Mouse (Mus musculus): Measurements from ENCODE around the gene Mitf. TPM values are rescaled to one million over a fixed set of nuclear protein-coding genes. Genes with fewer than 3 reads are reported as not detected.

Gene Mitf
- polyA plus RNA-seq, 1 experiment from 2014 or later: 1.4 TPM

DNA sequence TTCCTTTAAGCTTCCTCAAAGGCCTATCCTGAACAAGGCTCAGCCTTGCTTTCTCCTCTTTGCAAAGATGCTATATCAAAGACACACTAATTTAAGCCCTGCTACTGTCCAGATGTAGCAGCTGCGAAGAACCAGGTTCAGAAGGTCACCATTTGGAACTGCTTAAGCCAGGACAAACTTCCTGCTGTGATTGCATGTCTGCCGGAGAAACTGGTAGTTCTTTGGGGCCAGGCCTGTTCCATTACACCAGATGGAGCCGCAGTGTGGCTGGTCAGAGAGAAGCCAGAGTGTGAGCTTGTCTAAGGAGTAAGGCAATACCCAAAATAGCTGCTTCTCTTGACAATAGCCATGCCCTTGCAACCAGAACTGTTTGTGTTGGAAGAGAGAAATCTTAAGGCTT is 75.1 kb downstream of the Mitf start:
- ATAC-seq (ENCODE audit: insufficient read depth, low FRiP score, low TSS enrichment): no peak
- no peaks in the 10 kb centered on the region for H3K36me3 ChIP-seq (ENCODE audit: control insufficient read depth, insufficient read depth, low read length)
- no peak overlapping the region for H3K27ac ChIP-seq (ENCODE audit: low read depth, low read length)
- peak; percentile 40 for DNase-seq (ENCODE audit: low spot score)
- H3K4me2 ChIP-seq (ENCODE audit: low read depth): no peak overlapping the region
- no peak overlapping the region for H3K4me3 ChIP-seq (ENCODE audit: low read depth, low read length)
- no peak overlapping the region for H3K9ac ChIP-seq (ENCODE audit: low read length)
- no peaks in the 10 kb centered on the region for H3K27me3 ChIP-seq (ENCODE audit: control insufficient read depth, insufficient read depth, low read length)
- no peaks in the 10 kb centered on the region for H3K9me3 ChIP-seq (ENCODE audit: control insufficient read depth, low read length)
- WGBS: 15% methylated on average over 3 of the region's 3 CpGs
- H3K4me1 ChIP-seq (ENCODE audit: control insufficient read depth, insufficient read depth, low read length): peaks cover 4% of the 10 kb centered on the region; the same call in 1 of the 2 replicates

DNA sequence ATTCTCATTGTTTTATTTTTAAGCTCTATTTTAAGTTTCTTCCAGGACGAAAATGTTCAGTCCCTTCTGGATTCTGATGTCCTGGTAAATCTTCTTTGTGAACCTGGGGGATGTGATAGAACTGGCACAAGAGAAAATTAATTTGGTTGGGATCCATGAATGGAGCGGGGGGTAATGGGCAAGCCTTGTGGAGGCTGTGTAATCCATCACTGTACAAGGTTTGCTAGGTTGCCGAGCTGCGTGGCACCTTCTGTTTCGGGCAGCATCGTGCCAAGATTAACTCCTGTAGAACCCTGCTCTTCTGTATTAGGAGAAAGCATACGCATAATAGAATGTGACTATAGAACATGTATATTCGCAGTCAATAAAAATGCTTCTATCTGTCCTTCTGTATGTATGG is 76.1 kb downstream of the Mitf start:
- no peaks in the 10 kb centered on the region for H3K9me3 ChIP-seq (ENCODE audit: control insufficient read depth, low read length)
- no peak overlapping the region for H3K4me2 ChIP-seq (ENCODE audit: low read depth)
- no peak overlapping the region for H3K4me3 ChIP-seq (ENCODE audit: low read depth, low read length)
- DNase-seq (ENCODE audit: low spot score) (no peak), ATAC-seq (ENCODE audit: insufficient read depth, low FRiP score, low TSS enrichment) (no peak)
- H3K4me1 ChIP-seq (ENCODE audit: control insufficient read depth, insufficient read depth, low read length): peaks cover 4% of the 10 kb centered on the region; the same call in 1 of the 2 replicates
- 68% methylated on average over 8 of the region's 8 CpGs for WGBS
- no peaks in the 10 kb centered on the region for H3K36me3 ChIP-seq (ENCODE audit: control insufficient read depth, insufficient read depth, low read length)
- no peak overlapping the region for H3K27ac ChIP-seq (ENCODE audit: low read depth, low read length)
- H3K27me3 ChIP-seq (ENCODE audit: control insufficient read depth, insufficient read depth, low read length): no peaks in the 10 kb centered on the region
- no peak overlapping the region for H3K9ac ChIP-seq (ENCODE audit: low read length)

DNA sequence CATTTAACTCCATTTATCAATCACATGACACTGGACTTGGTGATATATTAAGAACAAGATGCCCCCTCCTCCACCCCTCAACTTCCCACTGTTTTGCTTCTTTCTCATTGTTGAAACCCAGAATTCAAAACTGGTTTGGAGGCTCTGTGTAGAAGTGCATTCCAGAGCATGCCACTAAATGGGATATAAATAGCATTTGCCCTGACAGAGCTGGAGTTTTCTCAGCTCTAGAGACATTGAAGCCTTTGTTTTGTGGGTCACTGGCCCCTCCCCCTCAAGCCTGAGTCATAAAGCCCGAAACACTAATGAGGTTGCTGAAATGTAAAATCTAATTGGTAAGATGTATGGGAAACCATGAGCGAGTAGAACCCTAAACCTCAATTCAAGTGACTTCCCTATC is 76.6 kb downstream of the Mitf start:
- peak; percentile 45; the same call in 1 of the 2 replicates for ATAC-seq (ENCODE audit: insufficient read depth, low FRiP score, low TSS enrichment)

DNA sequence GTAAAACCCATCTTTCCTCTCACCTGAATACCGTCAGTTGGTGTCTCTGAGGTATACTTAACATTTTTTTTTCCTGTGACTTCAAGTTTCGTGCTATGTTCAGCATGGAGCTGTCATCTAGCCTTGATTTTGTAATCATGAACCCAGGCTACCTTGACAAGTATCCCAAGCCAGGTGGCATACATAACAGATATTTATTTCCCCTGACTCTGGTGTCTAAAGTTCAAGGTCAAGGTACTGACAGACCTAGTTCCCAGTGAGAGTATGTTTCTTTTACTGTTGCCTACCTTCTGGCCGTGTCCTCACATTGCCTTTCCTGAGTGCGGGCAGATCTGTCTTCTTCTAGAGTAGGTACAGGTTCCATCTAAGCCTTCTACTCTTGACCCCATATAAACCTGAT is 78.1 kb downstream of the Mitf start:
- no peaks in the 10 kb centered on the region for H3K9me3 ChIP-seq (ENCODE audit: control insufficient read depth, low read length)
- H3K4me3 ChIP-seq (ENCODE audit: low read depth, low read length): no peak overlapping the region
- no peak overlapping the region for H3K4me2 ChIP-seq (ENCODE audit: low read depth)
- WGBS: 81% methylated on average over 4 of the region's 4 CpGs
- H3K36me3 ChIP-seq (ENCODE audit: control insufficient read depth, insufficient read depth, low read length): no peaks in the 10 kb centered on the region
- no peak overlapping the region for H3K27ac ChIP-seq (ENCODE audit: low read depth, low read length)
- H3K27me3 ChIP-seq (ENCODE audit: control insufficient read depth, insufficient read depth, low read length): no peaks in the 10 kb centered on the region
- no peak for DNase-seq (ENCODE audit: low spot score)
- no peak for ATAC-seq (ENCODE audit: insufficient read depth, low FRiP score, low TSS enrichment)
- H3K4me1 ChIP-seq (ENCODE audit: control insufficient read depth, insufficient read depth, low read length): peaks cover 4% of the 10 kb centered on the region; the same call in 1 of the 2 replicates
- H3K9ac ChIP-seq (ENCODE audit: low read length): no peak overlapping the region

More for the DNA sequence above, 76.6 kb downstream of the Mitf start:
- Histone ChIP-seq H3K27me3 (ENCODE audit: control insufficient read depth, insufficient read depth, low read length) (no peaks in the 10 kb centered on the region), H3K9me3 (ENCODE audit: control insufficient read depth, low read length) (no peaks in the 10 kb centered on the region), H3K4me2 (ENCODE audit: low read depth) (no peak overlapping the region), H3K4me1 (ENCODE audit: control insufficient read depth, insufficient read depth, low read length) (peaks cover 4% of the 10 kb centered on the region; the same call in 1 of the 2 replicates), H3K27ac (ENCODE audit: low read depth, low read length) (no peak overlapping the region), H3K9ac (ENCODE audit: low read length) (no peak overlapping the region), H3K36me3 (ENCODE audit: control insufficient read depth, insufficient read depth, low read length) (no peaks in the 10 kb centered on the region), H3K4me3 (ENCODE audit: low read depth, low read length) (no peak overlapping the region)
- 28% methylated on average over 2 of the region's 2 CpGs for WGBS
- DNase-seq (ENCODE audit: low spot score): peak; percentile 29

DNA sequence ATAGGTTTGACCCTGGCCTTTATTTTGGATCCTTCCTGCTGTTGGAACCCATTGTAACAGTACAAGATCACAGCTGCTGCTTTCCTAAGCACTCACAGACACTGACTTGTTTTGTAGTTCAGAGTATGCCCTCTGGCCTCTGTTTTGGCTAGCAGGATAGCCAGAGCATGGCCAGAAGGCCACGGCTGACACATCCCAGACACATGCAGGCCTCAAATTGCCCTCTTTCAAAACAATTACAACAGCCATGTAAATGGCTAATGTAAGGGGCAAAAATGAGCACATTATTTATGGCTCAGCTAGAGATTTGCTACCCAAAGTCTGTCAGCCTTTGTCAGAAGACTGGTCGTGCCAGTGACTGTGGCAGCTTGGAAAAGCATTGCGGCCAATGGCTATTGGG is 78.8 kb downstream of the Mitf start:
- H3K4me1 ChIP-seq (ENCODE audit: control insufficient read depth, insufficient read depth, low read length): peaks cover 4% of the 10 kb centered on the region; the same call in 1 of the 2 replicates
- ATAC-seq (ENCODE audit: insufficient read depth, low FRiP score, low TSS enrichment): no peak
- WGBS: 70% methylated on average over 3 of the region's 3 CpGs
- no peak overlapping the region for H3K4me2 ChIP-seq (ENCODE audit: low read depth)
- no peaks in the 10 kb centered on the region for H3K9me3 ChIP-seq (ENCODE audit: control insufficient read depth, low read length)
- H3K27me3 ChIP-seq (ENCODE audit: control insufficient read depth, insufficient read depth, low read length): no peaks in the 10 kb centered on the region
- no peak for DNase-seq (ENCODE audit: low spot score)
- no peaks in the 10 kb centered on the region for H3K36me3 ChIP-seq (ENCODE audit: control insufficient read depth, insufficient read depth, low read length)
- H3K27ac ChIP-seq (ENCODE audit: low read depth, low read length): no peak overlapping the region
- H3K4me3 ChIP-seq (ENCODE audit: low read depth, low read length): no peak overlapping the region
- H3K9ac ChIP-seq (ENCODE audit: low read length): no peak overlapping the region

DNA sequence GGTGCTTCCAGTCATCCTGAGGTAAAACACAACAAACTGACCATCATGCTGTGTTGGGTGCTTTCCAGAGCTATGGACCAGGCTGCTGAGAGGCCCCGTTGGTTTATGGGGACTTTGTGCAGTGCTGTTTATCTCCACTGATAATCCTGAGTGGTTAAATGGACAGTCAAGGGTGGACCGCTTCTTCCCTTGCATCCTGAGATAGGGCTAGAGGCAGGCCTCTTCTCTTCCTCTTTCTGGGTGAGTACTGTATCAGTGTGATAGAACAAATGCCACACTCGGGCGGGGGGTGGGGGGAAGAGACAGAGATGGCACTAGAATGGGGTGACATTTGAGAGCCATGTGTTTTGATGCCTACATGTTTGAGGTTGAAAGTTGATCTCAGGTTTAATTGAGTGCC is 81.0 kb downstream of the Mitf start:
- no peak overlapping the region for H3K4me3 ChIP-seq (ENCODE audit: low read depth, low read length)
- no peaks in the 10 kb centered on the region for H3K27me3 ChIP-seq (ENCODE audit: control insufficient read depth, insufficient read depth, low read length)
- H3K4me1 ChIP-seq (ENCODE audit: control insufficient read depth, insufficient read depth, low read length): no peaks in the 10 kb centered on the region
- H3K27ac ChIP-seq (ENCODE audit: low read depth, low read length): no peak overlapping the region
- no peaks in the 10 kb centered on the region for H3K9me3 ChIP-seq (ENCODE audit: control insufficient read depth, low read length)
- ATAC-seq (ENCODE audit: insufficient read depth, low FRiP score, low TSS enrichment) (no peak), DNase-seq (ENCODE audit: low spot score) (no peak)
- 94% methylated on average over 4 of the region's 4 CpGs for whole genome bisulfite sequencing
- no peak overlapping the region for H3K9ac ChIP-seq (ENCODE audit: low read length)
- no peak overlapping the region for H3K4me2 ChIP-seq (ENCODE audit: low read depth)
- no peaks in the 10 kb centered on the region for H3K36me3 ChIP-seq (ENCODE audit: control insufficient read depth, insufficient read depth, low read length)

DNA sequence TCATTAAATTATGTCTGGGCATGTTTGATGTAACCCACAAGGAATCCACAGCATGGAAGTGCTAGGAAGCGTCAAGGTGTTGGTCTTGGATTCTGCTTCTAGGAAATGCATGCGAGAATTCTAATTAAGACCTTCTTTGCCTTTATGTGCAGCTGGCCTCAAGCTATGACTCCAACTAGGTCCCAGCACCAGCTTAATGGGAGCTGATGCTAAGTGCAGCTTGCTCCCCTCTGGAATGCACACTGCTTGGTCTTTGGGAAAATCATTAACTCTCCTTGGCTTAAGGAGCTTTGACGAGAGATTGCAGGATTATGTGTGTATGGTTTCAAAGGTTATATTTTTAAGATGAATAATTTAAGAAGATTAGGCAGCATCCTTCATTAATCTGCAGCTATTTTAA is 81.7 kb downstream of the Mitf start:
- no peak overlapping the region for H3K9ac ChIP-seq (ENCODE audit: low read length)
- ATAC-seq (ENCODE audit: insufficient read depth, low FRiP score, low TSS enrichment): no peak

DNA sequence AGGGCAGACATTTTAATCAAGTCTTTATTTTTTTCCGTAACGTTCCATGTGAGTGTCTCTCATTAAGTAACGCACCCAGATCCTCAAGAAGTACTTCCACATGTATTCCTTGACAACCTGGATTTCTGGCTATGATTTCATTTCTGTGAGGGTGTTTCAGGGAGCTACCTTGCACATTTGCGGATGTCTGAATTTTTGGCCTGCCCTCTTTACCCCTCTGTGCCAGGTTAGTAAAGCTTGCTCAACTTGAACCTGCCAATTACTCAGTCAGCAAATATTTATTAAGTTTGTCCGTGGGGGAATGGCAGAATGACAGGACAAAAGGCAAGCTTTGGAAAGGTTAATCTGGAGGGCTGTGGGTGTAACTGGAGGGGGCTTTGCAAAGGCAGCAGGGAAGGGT is 86.7 kb downstream of the Mitf start:
- ATAC-seq (ENCODE audit: insufficient read depth, low FRiP score, low TSS enrichment): no peak
- 84% methylated on average over 5 of the region's 5 CpGs for WGBS
- no peaks in the 10 kb centered on the region for H3K27me3 ChIP-seq (ENCODE audit: control insufficient read depth, insufficient read depth, low read length)

More for the DNA sequence above, 81.7 kb downstream of the Mitf start:
- Histone ChIP-seq H3K36me3 (ENCODE audit: control insufficient read depth, insufficient read depth, low read length) (no peaks in the 10 kb centered on the region), H3K27me3 (ENCODE audit: control insufficient read depth, insufficient read depth, low read length) (no peaks in the 10 kb centered on the region), H3K4me1 (ENCODE audit: control insufficient read depth, insufficient read depth, low read length) (no peaks in the 10 kb centered on the region), H3K9me3 (ENCODE audit: control insufficient read depth, low read length) (no peaks in the 10 kb centered on the region), H3K4me2 (ENCODE audit: low read depth) (no peak overlapping the region), H3K4me3 (ENCODE audit: low read depth, low read length) (no peak overlapping the region), H3K27ac (ENCODE audit: low read depth, low read length) (no peak overlapping the region)
- 79% methylated on average over 3 of the region's 3 CpGs for WGBS
- DNase-seq (ENCODE audit: low spot score): no peak

DNA sequence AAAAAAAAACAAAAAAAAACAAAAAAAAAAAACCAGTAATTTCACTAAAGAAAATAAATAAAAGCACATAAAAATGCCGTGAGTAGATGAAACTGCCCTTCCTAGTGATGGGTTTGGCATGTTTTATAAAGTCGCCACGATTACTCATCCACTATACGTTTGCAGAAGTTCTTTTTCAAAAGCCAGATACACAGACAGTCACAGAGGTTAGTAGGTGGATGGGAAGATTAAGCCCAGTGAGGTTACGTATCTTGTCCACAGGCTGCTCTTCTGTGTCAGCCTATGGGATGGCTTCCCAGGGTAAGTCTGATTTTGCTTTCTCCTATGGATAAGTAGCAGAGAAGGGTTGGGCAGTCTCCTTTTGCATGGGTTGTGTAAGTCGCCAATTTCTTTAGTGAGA is 90.3 kb downstream of the Mitf start:
- Histone ChIP-seq H3K27ac (ENCODE audit: low read depth, low read length) (no peak overlapping the region), H3K9ac (ENCODE audit: low read length) (no peak overlapping the region), H3K4me3 (ENCODE audit: low read depth, low read length) (no peak overlapping the region), H3K4me2 (ENCODE audit: low read depth) (no peak overlapping the region), H3K9me3 (ENCODE audit: control insufficient read depth, low read length) (no peaks in the 10 kb centered on the region), H3K27me3 (ENCODE audit: control insufficient read depth, insufficient read depth, low read length) (no peaks in the 10 kb centered on the region), H3K4me1 (ENCODE audit: control insufficient read depth, insufficient read depth, low read length) (no peaks in the 10 kb centered on the region), H3K36me3 (ENCODE audit: control insufficient read depth, insufficient read depth, low read length) (no peaks in the 10 kb centered on the region)
- 91% methylated on average over 6 of the region's 6 CpGs for WGBS
- DNase-seq (ENCODE audit: low spot score) (no peak), ATAC-seq (ENCODE audit: insufficient read depth, low FRiP score, low TSS enrichment) (no peak)

More for the DNA sequence above, 86.7 kb downstream of the Mitf start:
- H3K4me3 ChIP-seq (ENCODE audit: low read depth, low read length): no peak overlapping the region
- H3K4me1 ChIP-seq (ENCODE audit: control insufficient read depth, insufficient read depth, low read length): no peaks in the 10 kb centered on the region
- DNase-seq (ENCODE audit: low spot score): no peak
- no peak overlapping the region for H3K9ac ChIP-seq (ENCODE audit: low read length)
- no peak overlapping the region for H3K27ac ChIP-seq (ENCODE audit: low read depth, low read length)
- H3K36me3 ChIP-seq (ENCODE audit: control insufficient read depth, insufficient read depth, low read length): no peaks in the 10 kb centered on the region
- no peaks in the 10 kb centered on the region for H3K9me3 ChIP-seq (ENCODE audit: control insufficient read depth, low read length)
- no peak overlapping the region for H3K4me2 ChIP-seq (ENCODE audit: low read depth)

All from neural tube, embryonic 11.5 days (tissue).